Mouse (Mus musculus) C2C12 (cell line): ENCODE data around the gene Crtc2. TPM values are rescaled to one million over a fixed set of nuclear protein-coding genes. Genes with fewer than 3 reads are reported as not detected.

Experiments used
- H3K27me3 ChIP-seq: one replicate; pipeline ENCODE4 v1.6.1; 2011; ENCODE audit not compliant: control insufficient read depth, insufficient read depth, insufficient read length
- H3K36me3 ChIP-seq: one replicate; pipeline ENCODE4 v1.6.1; 2011; ENCODE audit not compliant: control insufficient read depth, insufficient read depth
- H3K4me3 ChIP-seq: one replicate; pipeline ENCODE4 v1.5.1; 2011; ENCODE audit warnings: mild to moderate bottlenecking, control low read depth; ENCODE audit not compliant: poor library complexity, insufficient read depth, severe bottlenecking
- H3K79me2 ChIP-seq: one replicate; pipeline ENCODE4 v1.6.1; 2011; ENCODE audit not compliant: control insufficient read depth, insufficient read depth
- H3K79me3 ChIP-seq: one replicate; pipeline ENCODE4 v1.6.1; 2011; ENCODE audit warnings: low read depth, control low read depth
- H3ac ChIP-seq: one replicate; pipeline ENCODE3; 2011; ENCODE audit warnings: low read depth; ENCODE audit not compliant: control insufficient read depth, insufficient read length
- CEBPB ChIP-seq: IDR thresholded peaks from one replicate; pipeline ENCODE4 v1.6.1; 2011; ENCODE audit warnings: low read depth, mild to moderate bottlenecking, control low read depth, moderate library complexity
- CTCF ChIP-seq: IDR thresholded peaks from one replicate; pipeline ENCODE4 v1.5.1; 2011; ENCODE audit not compliant: control insufficient read depth, insufficient read depth, insufficient read length
- FOSL1 ChIP-seq: IDR thresholded peaks from one replicate; pipeline ENCODE4 v1.8.0; 2011; ENCODE audit warnings: mild to moderate bottlenecking, low read length; ENCODE audit not compliant: poor library complexity, insufficient read depth, severe bottlenecking
- MAX ChIP-seq: IDR thresholded peaks from one replicate; pipeline ENCODE4 v1.6.1; 2011; ENCODE audit warnings: mild to moderate bottlenecking, control low read depth
- MYOD1 ChIP-seq: IDR thresholded peaks from one replicate; pipeline ENCODE4 v1.6.1; 2011; ENCODE audit warnings: low read depth; ENCODE audit not compliant: control insufficient read depth, insufficient read length
- MYOG ChIP-seq: IDR thresholded peaks from one replicate; pipeline ENCODE4 v1.6.1; 2011; ENCODE audit not compliant: control insufficient read depth, insufficient read length; ENCODE audit errors: extremely low read depth
- USF1 ChIP-seq: IDR thresholded peaks from one replicate; pipeline ENCODE4 v1.6.1; 2011; ENCODE audit warnings: low read depth, mild to moderate bottlenecking, control low read depth, moderate library complexity
- polyA plus RNA-seq: library from polyadenylated mRNA; unstranded; fragments of >200 nt; fragmentation: generic; extraction: Trizol; gene quantifications from one replicate; pipeline ENCODE4 v1.2.1, GENCODE M21; 2012; ENCODE audit warnings: missing spikeins

The Crtc2 gene
- polyA plus RNA-seq, 1 experiment = 25.7 TPM

DNA sequence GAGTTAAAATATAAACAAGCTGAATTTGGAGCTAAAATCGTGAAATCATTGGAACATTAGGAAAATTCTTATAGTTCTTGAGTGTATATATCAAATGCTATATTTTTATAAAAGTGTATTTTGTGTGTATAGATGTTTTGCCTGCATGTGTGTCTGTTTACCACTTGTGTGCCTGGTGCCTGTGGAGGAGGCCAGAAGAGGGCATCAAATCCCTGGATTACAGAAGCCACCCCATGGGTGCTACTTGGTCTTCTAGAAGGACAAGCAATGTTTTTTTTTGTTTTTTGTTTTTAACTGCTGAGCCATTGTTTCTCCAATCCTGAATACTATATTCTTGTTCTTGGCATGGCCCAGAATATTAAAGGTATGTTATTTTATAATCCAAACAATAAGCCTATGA lies 36.6 kb downstream of the Crtc2 start:
- Histone ChIP-seq H3K27me3 (no peaks in the 10 kb centered on the region), H3ac (no peak overlapping the region), H3K79me3 (peaks cover 20% of the 10 kb centered on the region), H3K36me3 (no peaks in the 10 kb centered on the region), H3K4me3 (no peak overlapping the region), H3K79me2 (peaks cover 25% of the 10 kb centered on the region)
- TF ChIP-seq MYOD1 = no peak
- no peak for TF ChIP-seq MYOG
- no peak for TF ChIP-seq MAX
- no peak for TF ChIP-seq FOSL1
- no peak for TF ChIP-seq CTCF
- TF ChIP-seq CEBPB = no peak
- TF ChIP-seq USF1 = no peak

DNA sequence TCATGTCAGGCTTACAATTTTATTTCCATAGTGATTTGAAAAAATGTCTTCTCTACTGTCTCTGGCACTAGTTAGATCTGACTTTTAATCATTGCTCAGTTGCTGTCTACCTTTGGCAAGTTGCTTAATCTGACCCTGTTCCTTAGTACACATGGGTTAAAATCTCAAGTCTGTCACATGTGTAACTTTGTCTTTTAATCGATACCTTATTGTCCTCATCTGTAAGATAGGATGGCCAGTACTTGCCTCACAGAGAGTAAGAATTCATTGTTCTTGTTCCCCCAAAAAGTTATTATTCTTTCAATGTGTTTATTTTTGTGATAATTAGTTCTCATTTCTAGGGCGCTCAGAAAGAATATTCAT lies 38.0 kb downstream of the Crtc2 start:
- peak overlapping the region; percentile 23 for H3K4me3 ChIP-seq
- peaks cover 38% of the 10 kb centered on the region for H3K79me2 ChIP-seq
- TF ChIP-seq MYOD1 (no peak), CTCF (no peak), CEBPB (no peak), FOSL1 (no peak), MAX (no peak), MYOG (no peak)
- no peaks in the 10 kb centered on the region for H3K27me3 ChIP-seq
- peaks cover 6% of the 10 kb centered on the region for H3K36me3 ChIP-seq
- peaks cover 34% of the 10 kb centered on the region for H3K79me3 ChIP-seq
- no peak overlapping the region for H3ac ChIP-seq

- Histone ChIP-seq H3K36me3 (peaks cover 6% of the 10 kb centered on the region), H3K27me3 (no peaks in the 10 kb centered on the region), H3K4me3 (peak within 1 kb of the TSS; percentile 75), H3ac (peak within 1 kb of the TSS; percentile 90), H3K79me2 (peaks cover 45% of the 10 kb centered on the region), H3K79me3 (peaks cover 40% of the 10 kb centered on the region)
- TF ChIP-seq MYOG (no peak), MYOD1 (no peak), CEBPB (no peak), FOSL1 (no peak), MAX (no peak), CTCF (no peak), USF1 (no peak)
These were observed 38.6 kb downstream of the Crtc2 start, which contains the start of gene Gatad2b for GRCm38 (mm10) chr3:90292345-90293275. Gatad2b (plus strand) TSS chr3:90293178.

DNA sequence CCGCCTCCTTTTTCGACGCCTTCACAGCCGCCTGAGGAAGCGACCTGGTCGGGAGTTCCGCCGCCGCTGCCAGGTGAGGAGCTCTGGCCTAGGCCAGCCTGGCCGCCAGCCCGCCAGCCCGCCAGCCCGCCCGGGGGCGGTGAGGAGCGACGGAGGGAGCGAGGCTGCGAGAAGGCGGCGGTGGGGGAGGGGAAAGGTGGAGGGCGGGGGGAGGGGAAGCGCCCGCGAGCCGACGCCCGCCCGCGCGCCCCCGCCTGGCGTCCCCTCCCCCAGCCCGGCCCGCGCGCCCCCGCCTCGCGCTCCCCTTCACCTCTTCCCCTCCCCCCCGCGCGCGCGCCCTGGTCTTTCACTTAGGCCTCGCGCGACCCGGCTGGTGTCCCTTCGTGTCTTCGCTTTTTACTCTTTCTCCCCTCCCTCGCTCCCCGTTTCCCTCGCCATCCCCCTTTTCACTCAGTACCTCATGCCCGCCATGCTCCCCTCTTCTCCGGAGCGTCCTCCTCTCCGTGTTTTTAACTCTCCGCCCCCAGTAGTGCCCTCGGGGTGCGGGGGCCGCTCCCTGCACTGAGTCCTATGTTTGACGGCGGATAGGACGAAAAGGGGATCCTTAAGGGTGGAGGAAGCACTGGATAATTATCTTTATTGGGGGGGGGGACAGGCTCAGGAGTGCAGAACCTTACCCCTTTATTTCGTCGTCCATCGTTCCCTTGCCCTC lies 39.5 kb downstream of the Crtc2 start:
- Histone ChIP-seq H3K36me3 (peaks cover 6% of the 10 kb centered on the region), H3ac (peak overlapping the region; percentile 90), H3K27me3 (no peaks in the 10 kb centered on the region), H3K79me2 (peaks cover 54% of the 10 kb centered on the region), H3K79me3 (peaks cover 49% of the 10 kb centered on the region), H3K4me3 (peak overlapping the region; percentile 75)
- no peak for TF ChIP-seq CEBPB
- no peak for TF ChIP-seq MYOD1
- TF ChIP-seq USF1 = no peak
- TF ChIP-seq FOSL1 = no peak
- TF ChIP-seq CTCF = no peak
- TF ChIP-seq MAX = no peak
- TF ChIP-seq MYOG = no peak

- Histone ChIP-seq H3K79me2 (peaks cover 59% of the 10 kb centered on the region), H3ac (peak overlapping the region; percentile 90), H3K27me3 (no peaks in the 10 kb centered on the region), H3K36me3 (peaks cover 8% of the 10 kb centered on the region), H3K4me3 (peak overlapping the region; percentile 75), H3K79me3 (peaks cover 54% of the 10 kb centered on the region)
- TF ChIP-seq MYOD1 (no peak), MYOG (no peak), MAX (no peak), FOSL1 (no peak), USF1 (no peak), CEBPB (no peak), CTCF (no peak)
These were observed 40.1 kb downstream of the Crtc2 start for GRCm38 (mm10) chr3:90294064-90294440.
